Mouse (Mus musculus) thymus, postnatal 10 days (tissue): Measurements from ENCODE around the gene Dctn3.
"Not testable (repeated sequence)": the region's sequence is repeated elsewhere in the genome, so short reads cannot be mapped to it uniquely, and the experiment has no call there.

Source experiments
- DNase-seq, 2 experiments: peaks; one replicate each; pipeline ENCODE4 v3.0.0; 2021; ENCODE audit warnings: low spot score in 2 of 2

The Dctn3 gene

GRCm38 (mm10) chr4:41722918-41723351 is at the start of gene Dctn3:
Dctn3 (minus strand) TSS chr4:41723170.
- DNase-seq: peak; percentile 81 to 82

DNA sequence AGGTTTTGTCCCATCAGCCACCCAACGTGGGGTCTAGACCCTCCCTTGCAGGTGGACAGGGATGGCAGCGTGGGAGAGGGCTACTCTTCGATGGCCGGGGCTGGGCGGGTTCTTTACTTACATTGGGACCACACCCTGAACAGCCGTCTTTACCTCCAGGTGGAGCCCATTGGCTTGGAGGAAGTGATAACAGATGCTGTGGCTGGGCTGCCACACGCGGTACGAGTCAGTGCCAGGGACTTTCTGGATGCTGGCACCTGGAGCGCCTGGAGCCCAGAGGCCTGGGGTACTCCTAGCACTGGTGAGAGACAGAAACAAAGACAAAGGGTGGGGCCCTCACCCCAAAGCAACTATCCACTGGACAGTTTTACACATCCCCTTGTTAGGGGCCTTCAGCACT is 44.3 kb upstream of the Dctn3 start:
- DNase-seq: not testable (repeated sequence)

GRCm38 (mm10) chr4:41763176-41763575 is 40.2 kb upstream of the Dctn3 start:
- DNase-seq: not testable (repeated sequence)

GRCm38 (mm10) chr4:41762688-41763114 is 39.7 kb upstream of the Dctn3 start:
- DNase-seq: not testable (repeated sequence)

DNA sequence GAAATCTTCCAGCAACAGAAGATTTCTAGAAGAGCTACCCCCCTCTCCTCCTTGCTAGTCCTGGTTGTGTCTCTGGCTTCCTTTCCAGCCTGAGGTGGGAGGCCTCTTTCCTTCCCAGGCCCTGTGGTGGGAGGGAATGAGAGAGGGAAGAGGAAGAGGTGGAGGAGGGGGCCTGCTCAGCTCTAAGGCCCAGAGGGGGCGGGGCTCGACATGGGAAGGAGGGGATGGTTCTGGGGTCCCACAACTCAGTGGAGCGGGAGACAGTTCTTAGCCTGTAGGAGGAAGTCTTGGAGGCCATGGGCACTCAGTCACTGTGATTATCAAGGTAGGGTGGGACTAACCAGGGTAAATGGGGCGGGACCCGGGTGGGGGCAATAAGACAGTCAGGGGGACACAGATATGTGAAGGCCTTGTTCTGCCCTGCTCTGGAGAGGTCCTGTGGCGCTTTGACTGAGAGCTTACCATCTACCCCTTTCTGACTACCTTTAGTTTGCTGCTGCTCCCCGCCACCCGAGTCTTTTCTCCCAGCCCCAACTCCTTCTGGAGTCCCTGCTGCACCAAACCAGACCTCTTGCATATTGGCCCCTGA is 39.2 kb upstream of the Dctn3 start:
- DNase-seq: no peak

GRCm38 (mm10) chr4:41761680-41762079 is 38.7 kb upstream of the Dctn3 start:
- no peak for DNase-seq

DNA sequence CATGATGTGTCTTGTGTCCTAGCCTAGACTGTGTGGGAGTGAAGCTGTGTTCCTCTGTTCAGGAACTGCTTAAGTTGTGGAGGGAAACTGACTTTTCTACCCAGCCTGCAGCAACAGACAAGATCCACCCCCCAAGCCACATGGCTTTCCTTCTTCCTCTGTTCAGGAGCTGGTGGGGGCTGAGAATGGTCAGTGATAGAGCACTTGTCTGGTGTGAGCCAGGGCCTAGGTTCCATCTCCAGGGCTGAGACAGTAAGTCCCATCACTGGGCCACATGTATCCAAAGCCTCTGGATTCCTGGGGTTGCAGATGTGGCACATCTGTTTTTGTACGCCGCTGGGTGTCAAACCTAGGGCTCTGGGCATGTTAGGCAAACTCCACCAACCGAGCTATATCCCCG is 37.9 kb upstream of the Dctn3 start:
- DNase-seq: no peak

GRCm38 (mm10) chr4:41760288-41760721 is 37.3 kb upstream of the Dctn3 start:
- peak; percentile 57 to 68 for DNase-seq

- DNase-seq: no peak
Observed at GRCm38 (mm10) chr4:41759656-41760287, 36.8 kb upstream of the Dctn3 start.

- no peak for DNase-seq
Observed at GRCm38 (mm10) chr4:41759206-41759605, 36.2 kb upstream of the Dctn3 start.

GRCm38 (mm10) chr4:41758701-41759100 is 35.7 kb upstream of the Dctn3 start:
- DNase-seq: no peak

GRCm38 (mm10) chr4:41758021-41758420 is 35.1 kb upstream of the Dctn3 start:
- DNase-seq: no peak

DNA sequence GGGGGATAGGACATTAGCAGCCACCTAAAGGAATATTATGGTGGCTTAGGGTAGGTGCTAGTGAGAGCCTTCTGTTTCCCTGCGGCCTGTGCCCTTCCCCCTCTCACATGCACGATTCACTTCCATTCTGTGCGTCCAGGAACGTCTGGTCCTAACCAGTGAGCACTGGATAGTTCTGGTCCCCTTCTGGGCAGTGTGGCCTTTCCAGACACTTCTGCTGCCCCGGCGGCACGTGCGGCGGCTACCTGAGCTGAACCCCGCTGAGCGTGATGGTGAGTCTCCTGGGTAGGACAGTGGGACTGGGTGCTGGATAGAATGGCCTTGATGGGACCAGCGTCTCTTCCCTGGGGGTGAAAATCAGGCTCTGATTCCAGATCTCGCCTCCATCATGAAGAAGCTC is 34.4 kb upstream of the Dctn3 start:
- no peak for DNase-seq

GRCm38 (mm10) chr4:41756440-41756839 is 33.5 kb upstream of the Dctn3 start:
- DNase-seq: peak in 1 of 2 experiments; percentile 21

DNA sequence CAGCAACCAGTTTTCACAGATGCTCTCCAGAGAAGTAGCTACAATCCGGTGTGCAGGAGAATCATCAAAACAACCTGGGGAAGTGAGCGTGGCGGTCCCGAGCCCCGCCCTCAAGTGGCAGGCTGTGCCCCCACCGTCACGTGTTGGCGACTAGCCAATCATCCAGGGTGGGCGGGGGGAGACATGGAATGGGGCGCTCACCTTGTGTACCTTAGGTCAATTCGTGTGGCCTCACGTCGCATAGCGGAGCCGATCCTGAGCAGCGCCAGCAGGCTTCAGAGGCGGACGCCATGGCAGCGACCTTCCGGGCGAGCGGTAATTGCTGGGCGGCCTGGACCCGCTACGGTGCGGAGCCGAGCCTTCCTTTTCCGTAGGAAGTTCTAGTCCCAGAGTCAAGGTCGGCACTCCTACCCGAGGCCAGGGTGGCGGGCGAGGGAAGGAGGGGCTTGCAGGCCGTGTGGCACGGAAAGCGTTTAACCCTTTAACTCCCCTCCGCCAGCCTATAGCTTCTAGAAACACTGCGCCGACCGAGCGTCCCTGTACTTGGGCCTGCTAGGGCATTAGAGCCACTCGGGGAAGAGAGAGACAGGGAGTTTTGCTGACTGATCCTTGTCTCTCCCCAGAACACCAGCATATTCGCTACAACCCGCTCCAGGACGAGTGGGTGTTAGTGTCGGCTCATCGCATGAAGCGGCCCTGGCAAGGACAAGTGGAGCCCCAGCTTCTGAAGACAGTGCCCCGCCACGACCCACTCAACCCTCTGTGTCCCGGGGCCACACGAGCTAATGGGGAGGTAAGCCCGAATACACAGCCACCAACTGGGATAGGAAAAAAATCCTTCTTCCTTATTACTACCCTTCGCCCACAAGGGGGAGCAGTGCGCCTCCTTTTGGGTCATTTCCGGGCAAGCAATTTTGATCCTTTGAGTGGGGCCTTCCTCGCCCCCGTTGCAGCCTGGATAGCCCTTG is 32.7 kb upstream of the Dctn3 start, which contains the start of gene Sigmar1:
Sigmar1 (minus strand) TSS at position 820 of the 968 bp plus-strand sequence.
- DNase-seq: peak; percentile 90 to 91

DNA sequence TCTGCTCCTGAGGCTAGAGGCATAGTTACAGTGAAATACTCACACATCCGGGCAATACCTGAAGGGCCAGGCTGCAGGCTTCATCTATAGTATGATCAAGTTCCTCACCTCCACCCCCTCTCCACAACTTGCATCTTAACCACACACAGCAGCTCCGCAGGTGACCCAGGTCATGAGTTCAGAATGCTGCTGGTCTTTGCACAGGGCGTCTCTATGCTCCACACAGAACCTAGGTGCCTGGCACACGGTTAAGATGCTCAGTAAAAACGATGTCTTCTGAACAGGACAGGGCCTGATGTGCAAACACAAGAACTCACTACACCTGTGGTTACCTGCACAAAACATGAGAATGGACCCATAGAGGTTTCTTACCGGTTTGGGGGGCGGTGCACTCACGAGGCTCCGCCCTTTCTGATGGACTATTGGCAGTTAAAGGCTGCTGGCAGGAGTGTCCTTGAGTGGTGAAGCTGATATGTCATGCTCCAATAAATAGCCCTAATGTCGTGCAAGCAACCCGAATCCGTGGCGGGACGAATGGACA is 31.9 kb upstream of the Dctn3 start, which contains the start of gene Galt:
Galt (plus strand) TSS at position 432 of the 541 bp plus-strand sequence.
- DNase-seq: no peak

- DNase-seq: no peak
Observed at GRCm38 (mm10) chr4:41745021-41745420, 22.1 kb upstream of the Dctn3 start.

DNA sequence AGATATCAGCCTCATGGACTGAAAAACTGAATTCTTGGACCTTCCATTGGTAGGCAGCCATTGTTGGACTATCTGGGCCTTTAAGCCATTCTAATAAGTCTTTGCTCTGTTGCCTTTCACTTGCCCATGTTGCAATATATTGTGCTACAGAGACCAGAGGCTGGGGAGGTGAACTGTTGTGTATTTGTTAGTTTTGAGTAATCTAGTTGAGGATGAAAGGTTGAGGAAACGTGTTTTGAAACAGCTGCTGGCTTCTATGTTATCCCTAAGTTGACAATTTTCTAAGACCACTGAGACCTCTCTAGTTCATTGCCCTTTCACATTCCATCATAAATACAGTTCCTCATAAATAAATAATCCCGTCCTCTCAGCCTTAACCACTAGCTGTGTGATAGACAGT is 21.2 kb upstream of the Dctn3 start:
- DNase-seq: no peak

- DNase-seq: peak; percentile 88
Observed at GRCm38 (mm10) chr4:41741158-41741560, 18.2 kb upstream of the Dctn3 start.

DNA sequence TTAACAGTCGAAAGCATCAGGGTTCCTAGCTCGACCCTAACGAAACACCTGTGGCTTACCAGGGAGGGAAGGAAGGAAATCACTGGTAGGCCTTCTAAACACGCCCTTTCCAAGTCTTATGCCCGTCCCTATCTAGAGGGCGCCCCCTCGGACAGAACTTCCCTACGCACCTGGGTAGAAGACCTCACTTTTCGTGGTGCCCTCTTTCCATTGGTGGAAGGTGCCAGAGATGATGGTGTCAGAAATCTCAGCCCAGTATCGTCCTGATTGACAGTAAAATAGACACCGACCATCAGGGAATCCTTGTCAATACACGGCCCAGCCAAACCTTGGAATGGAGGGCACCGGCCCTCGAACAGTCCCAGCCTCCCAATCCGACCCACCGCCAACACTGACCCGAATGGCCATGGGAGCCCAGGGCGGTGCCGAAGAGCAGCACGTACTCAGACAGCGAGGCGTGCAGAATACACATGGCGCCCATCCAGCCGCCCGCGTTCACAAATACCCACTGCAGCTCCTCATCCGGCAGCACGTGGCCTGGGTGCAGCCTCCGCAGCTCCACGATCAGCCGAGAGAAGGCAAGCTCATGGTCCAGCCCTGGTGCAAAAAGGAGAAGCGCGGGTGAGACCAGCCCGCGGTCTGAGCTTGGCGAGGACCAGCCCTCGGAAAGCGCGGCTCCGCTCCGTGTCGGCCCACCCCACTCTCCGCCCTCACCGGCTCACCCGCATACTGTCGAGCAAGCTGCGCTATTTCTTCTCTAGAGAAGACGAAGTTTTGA is 17.6 kb upstream of the Dctn3 start:
- DNase-seq: peak in 1 of 2 experiments; percentile 16

DNA sequence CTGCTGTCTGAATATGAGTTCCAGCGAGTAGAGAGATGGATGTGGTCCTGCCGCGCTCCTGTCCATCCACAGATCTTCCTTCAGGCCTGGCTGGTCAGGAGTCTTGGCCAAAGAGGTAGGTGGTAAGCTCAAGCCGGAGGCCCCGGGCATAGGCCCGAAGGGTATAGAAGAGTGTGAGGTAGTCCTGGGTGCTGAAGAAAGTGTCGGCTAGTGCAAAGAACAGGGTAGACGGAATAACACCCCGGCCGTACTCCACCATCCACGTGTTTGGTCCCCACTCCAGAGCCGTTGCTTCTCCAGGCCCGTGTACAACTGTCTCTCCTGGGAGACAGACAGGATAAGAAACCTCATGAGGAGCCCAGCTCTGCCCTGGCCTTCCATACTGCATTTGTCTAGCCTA is 16.3 kb upstream of the Dctn3 start:
- no peak for DNase-seq
